Mouse (Mus musculus): Measurements from ENCODE around the gene Tmem28. TPM values are rescaled to one million over a fixed set of nuclear protein-coding genes. Genes with fewer than 3 reads are reported as not detected.

Tmem28 gene
- polyA plus RNA-seq (2012; ENCODE audit: low replicate concordance) = 0.05 TPM in 1 of 2 replicates, not detected in the other

DNA sequence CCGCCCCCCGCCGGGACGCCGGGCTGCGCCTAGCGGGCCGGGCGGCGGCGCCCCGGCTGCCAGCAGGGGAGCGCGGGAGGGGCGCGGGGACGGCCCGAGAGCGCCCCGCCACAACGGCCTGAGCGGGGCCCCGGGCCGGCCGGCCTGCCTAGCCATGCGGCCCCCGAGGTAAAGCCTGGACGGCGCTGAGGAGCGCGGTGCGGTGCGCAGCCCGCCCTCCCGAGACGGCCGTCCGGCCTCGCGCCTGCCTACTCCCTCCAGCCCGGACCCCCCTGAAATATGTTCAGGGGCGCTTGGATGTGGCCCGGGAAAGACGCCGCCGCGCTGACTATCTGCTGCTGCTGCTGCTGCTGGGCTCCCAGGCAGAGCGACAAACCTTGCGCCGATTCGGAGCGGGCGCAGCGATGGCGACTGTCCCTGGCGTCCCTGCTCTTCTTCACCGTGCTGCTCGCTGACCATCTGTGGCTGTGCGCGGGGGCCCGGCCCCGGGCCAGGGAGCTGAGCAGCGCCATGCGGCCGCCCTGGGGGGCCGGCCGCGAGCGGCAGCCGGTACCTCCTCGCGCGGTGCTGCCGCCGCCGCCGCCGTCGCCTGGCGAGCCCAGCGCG lies at the start of gene Tmem28:
Gene Tmem28 (plus strand): TSS at position 232 of the 606 bp plus-strand sequence.

Other genes with a start within 250 kb of the Tmem28 start
- 0.59 and 1.2 TPM in 2 replicates for gene Eda, start 154.6 kb downstream of the Tmem28 start, polyA plus RNA-seq (2012; ENCODE audit: low replicate concordance)

All from hematopoietic multipotent progenitor cell, adult 10-12 weeks (in vitro differentiated cells).